Mouse (Mus musculus): ENCODE data around the gene Tbl3.

Gene Tbl3

GRCm38 (mm10) chr17:24653967-24654710 lies 53.3 kb downstream of the Tbl3 start:
- DNase-seq (ENCODE audit: low spot score in 2 of 2): peak; percentile 54 to 75

GRCm38 (mm10) chr17:24651835-24652234 lies 55.6 kb downstream of the Tbl3 start:
- no peak for DNase-seq (ENCODE audit: low spot score in 2 of 2)

- DNase-seq (ENCODE audit: low spot score in 2 of 2): no peak
Measured at GRCm38 (mm10) chr17:24650766-24651165, 56.7 kb downstream of the Tbl3 start.

DNA sequence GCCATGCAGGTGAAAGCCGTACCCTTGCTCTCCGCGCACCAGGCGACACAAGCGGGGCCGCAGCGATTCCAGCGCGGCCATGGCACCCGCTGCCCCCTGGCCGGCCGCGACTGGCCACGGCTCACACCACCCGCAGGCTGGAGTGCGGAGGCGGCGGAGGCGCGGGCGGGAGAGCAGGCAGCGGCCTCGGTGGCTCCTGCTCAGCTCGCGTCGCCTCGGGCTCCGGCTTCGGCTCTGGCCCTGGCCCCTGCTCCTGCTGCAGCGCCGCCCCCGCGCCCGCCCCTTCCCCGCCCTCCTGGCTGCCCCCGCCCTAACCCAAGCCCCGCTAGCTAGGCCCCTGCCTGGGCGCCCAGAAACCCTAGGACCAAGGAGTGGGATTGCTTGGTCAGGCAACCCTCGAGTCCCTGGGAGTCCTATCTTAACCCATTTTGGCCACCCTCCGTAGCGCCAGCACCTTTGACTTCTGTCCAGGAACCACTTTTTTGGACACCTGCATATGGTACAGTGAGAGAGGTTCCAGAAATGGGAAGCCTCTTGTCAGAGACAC lies 57.3 kb downstream of the Tbl3 start, which contains the start of gene Slc9a3r2:
Gene Slc9a3r2, minus strand, starts transcription at position 258 of the 547 bp plus-strand sequence.
- peak; percentile 60 to 67 for DNase-seq (ENCODE audit: low spot score in 2 of 2)

- DNase-seq (ENCODE audit: low spot score in 2 of 2): peak; percentile 76 to 82
Measured at GRCm38 (mm10) chr17:24649581-24650069, 57.8 kb downstream of the Tbl3 start.

GRCm38 (mm10) chr17:24648731-24649377 lies 58.6 kb downstream of the Tbl3 start:
- no peak for DNase-seq (ENCODE audit: low spot score in 2 of 2)
